ENCODE assay signal across 16 mouse cellular contexts in genomic region chr9:30902641-30903040, GRCm38 (mm10). TPM values are rescaled to one million over a fixed set of nuclear protein-coding genes. Genes with fewer than 3 reads are reported as not detected.
"Had no signal": no experiment of that assay in that cellular context is flagged by ENCODE, and none has a peak within 500 bp of the region (broad histone marks: within the 10 kb centered on the region; RNA-seq: fewer than 3 reads in every experiment).

No protein-coding gene starts in this region.

- H3K36me3 ChIP-seq: stomach, embryonic 15.5 days had no signal

- H3K9me3 ChIP-seq: neural tube, embryonic 15.5 days; stomach, embryonic 15.5 days had no signal

- H3K9ac ChIP-seq: neural tube, embryonic 15.5 days; stomach, embryonic 15.5 days had no signal

- H3K4me2 ChIP-seq: neural tube, embryonic 15.5 days; stomach, embryonic 15.5 days had no signal

- H3K4me3 ChIP-seq: neural tube, embryonic 15.5 days; stomach, embryonic 15.5 days had no signal

- DNase-seq: retina, postnatal 1 day; right cerebral cortex, adult 18-20 months; right cerebral cortex, postnatal 14 days; right cerebral cortex, postnatal 25 days; right cerebral cortex, postnatal 4 days; spleen, adult 18-20 months; thymus, adult 18-20 months; thymus, adult 2 months; thymus, postnatal 14 days; thymus, postnatal 25 days; thymus, postnatal 36 days; thymus, postnatal 4 days had no signal

- H3K27ac ChIP-seq: neural tube, embryonic 15.5 days; stomach, embryonic 15.5 days; stomach, postnatal 0 days had no signal

- H3K27me3 ChIP-seq: neural tube, embryonic 15.5 days; stomach, embryonic 15.5 days had no signal

- H3K4me1 ChIP-seq: neural tube, embryonic 15.5 days; stomach, embryonic 15.5 days had no signal

RNA-seq across cellular contexts. Expression of gene Adamts15, which starts 19.6 kb away (rescaled TPM):
- total RNA-seq: neutrophil, adult 5-6 weeks had no signal

RNA-seq across cellular contexts. Expression of gene Adamts8, which starts 39.7 kb away (rescaled TPM):
- total RNA-seq: neutrophil, adult 5-6 weeks had no signal
